Mouse (Mus musculus) stomach, postnatal 0 days (tissue): Measurements from ENCODE around the gene Exosc1. TPM values are rescaled to one million over a fixed set of nuclear protein-coding genes. Genes with fewer than 3 reads are reported as not detected.
A peak's percentile ranks its signal among the peaks of the same experiment; 100 is the strongest.
"Not testable (repeated sequence)": the region's sequence is repeated elsewhere in the genome, so short reads cannot be mapped to it uniquely, and the experiment has no call there.

ENCODE experiments used
- ATAC-seq: fragments of 200-750 bp; cut with Nextera tagmentation; 2 replicates; pipeline ENCODE4 v1.8.0; 2017; ENCODE audit not compliant: low FRiP score, low TSS enrichment
- DNase-seq: peaks from one replicate; pipeline ENCODE4 v3.0.0-alpha.2; 2016; ENCODE audit warnings: low spot score
- H3K27ac ChIP-seq: fragments of 300-500 bp; sonication (generic); replicated peaks from 2 replicates; pipeline ENCODE4 v1.5.1; 2014; ENCODE audit warnings: mild to moderate bottlenecking, control low read depth
- H3K27me3 ChIP-seq: fragments of 300-500 bp; sonication (generic); 2 replicates; pipeline ENCODE4 v1.6.1; 2014; ENCODE audit warnings: low read length; ENCODE audit not compliant: control insufficient read depth, insufficient read depth
- H3K36me3 ChIP-seq: fragments of 300-500 bp; sonication (generic); 2 replicates; pipeline ENCODE4 v1.6.1; 2014; ENCODE audit warnings: low read length, mixed read lengths; ENCODE audit not compliant: control insufficient read depth, insufficient read depth
- H3K4me1 ChIP-seq: fragments of 300-500 bp; sonication (generic); replicated peaks from 2 replicates; pipeline ENCODE4 v1.6.1; 2014; ENCODE audit warnings: antibody characterized with exemption; ENCODE audit not compliant: control insufficient read depth, insufficient read depth
- H3K4me2 ChIP-seq: fragments of 300-500 bp; sonication (generic); replicated peaks from 2 replicates; pipeline ENCODE4 v1.6.1; 2014; ENCODE audit warnings: low read depth, mild to moderate bottlenecking, control low read depth, moderate library complexity
- H3K4me3 ChIP-seq: fragments of 300-500 bp; sonication (generic); 2 replicates; pipeline ENCODE4 v1.5.1; 2014; ENCODE audit warnings: low read depth, low read length, control low read depth
- H3K9ac ChIP-seq: fragments of 300-500 bp; sonication (generic); 2 replicates; pipeline ENCODE4 v1.6.1; 2014; ENCODE audit warnings: mild to moderate bottlenecking, low read length, control low read depth, mixed read lengths
- H3K9me3 ChIP-seq: fragments of 300-500 bp; sonication (generic); 2 replicates; pipeline ENCODE4 v1.6.1; 2016; ENCODE audit warnings: low read length; ENCODE audit not compliant: control insufficient read depth
- CTCF ChIP-seq: IDR thresholded peaks from 2 replicates; pipeline ENCODE4 v1.5.1; 2016; ENCODE audit warnings: antibody characterized with exemption, low read depth, mild to moderate bottlenecking, moderate library complexity
- EP300 ChIP-seq: optimal IDR thresholded peaks from 2 replicates; pipeline ENCODE3; 2016; ENCODE audit warnings: antibody characterized with exemption
- WGBS: fragments of 180-500 bp; shearing (Covaris S2); extraction: QIAGEN DNeasy Blood & Tissue Kit; methylation state at CpG from one replicate; pipeline ENCODE4 v1.1.7; 2014; 5-methylcytosine and 5-hydroxymethylcytosine counted together
- polyA plus RNA-seq: library from polyadenylated mRNA; unstranded; fragments of >200 nt; fragmentation: Nextera tagmentation; extraction: Ambion mirVana; gene quantifications from 2 replicates; pipeline ENCODE4 v1.2.1, GENCODE M21; 2015

The Exosc1 gene
- polyA plus RNA-seq, 1 experiment from 2014 or later: 47.2 TPM

GRCm38 (mm10) chr19:41916853-41917252, 16.4 kb downstream of the Exosc1 start:
- peaks cover 6% of the 10 kb centered on the region; the same call in 1 of the 2 replicates for H3K4me1 ChIP-seq
- H3K9me3 ChIP-seq: no peaks in the 10 kb centered on the region
- TF ChIP-seq EP300 (no peak), CTCF (no peak)
- peaks cover 18% of the 10 kb centered on the region for H3K36me3 ChIP-seq
- H3K27ac ChIP-seq: no peak overlapping the region
- no peak overlapping the region for H3K4me2 ChIP-seq
- 84% methylated on average over 4 of the region's 4 CpGs for WGBS
- no peaks in the 10 kb centered on the region for H3K27me3 ChIP-seq
- H3K9ac ChIP-seq: no peak overlapping the region
- ATAC-seq (no peak), DNase-seq (no peak)
- no peak overlapping the region for H3K4me3 ChIP-seq

- Histone ChIP-seq H3K36me3 (peaks cover 18% of the 10 kb centered on the region), H3K4me3 (no peak overlapping the region), H3K9me3 (no peaks in the 10 kb centered on the region), H3K4me1 (peaks cover 6% of the 10 kb centered on the region; the same call in 1 of the 2 replicates), H3K27me3 (no peaks in the 10 kb centered on the region), H3K9ac (no peak overlapping the region), H3K27ac (no peak overlapping the region), H3K4me2 (no peak overlapping the region)
- ATAC-seq (no peak), DNase-seq (no peak)
- WGBS: 88% methylated on average over 3 of the region's 3 CpGs
- TF ChIP-seq EP300 (no peak), CTCF (no peak)
These were observed 17.9 kb downstream of the Exosc1 start for GRCm38 (mm10) chr19:41915294-41915693.

- H3K9ac ChIP-seq, DNase-seq, H3K4me1 ChIP-seq, H3K4me2 ChIP-seq, H3K27ac ChIP-seq, ATAC-seq, H3K27me3 ChIP-seq, H3K9me3 ChIP-seq, H3K4me3 ChIP-seq: not testable (repeated sequence)
- H3K36me3 ChIP-seq: peaks cover 18% of the 10 kb centered on the region
These were observed 18.7 kb downstream of the Exosc1 start for GRCm38 (mm10) chr19:41914592-41914882.

- peaks cover 6% of the 10 kb centered on the region; the same call in 1 of the 2 replicates for H3K4me1 ChIP-seq
- DNase-seq (no peak), ATAC-seq (no peak)
- H3K27ac ChIP-seq: no peak overlapping the region
- H3K36me3 ChIP-seq: peaks cover 15% of the 10 kb centered on the region
- H3K9ac ChIP-seq: peak overlapping the region; percentile 41
- no peak for TF ChIP-seq CTCF
- 36% methylated on average over 6 of the region's 6 CpGs for WGBS
- H3K4me2 ChIP-seq: peak overlapping the region; percentile 83
- no peaks in the 10 kb centered on the region for H3K27me3 ChIP-seq
- H3K9me3 ChIP-seq: no peaks in the 10 kb centered on the region
- H3K4me3 ChIP-seq: peak overlapping the region; percentile 76; the same call in 1 of the 2 replicates
These were observed 19.2 kb downstream of the Exosc1 start for GRCm38 (mm10) chr19:41913774-41914591.

GRCm38 (mm10) chr19:41912121-41913080, 20.8 kb downstream of the Exosc1 start:
- Histone ChIP-seq H3K9ac (peak overlapping the region; percentile 80), H3K27me3 (no peaks in the 10 kb centered on the region), H3K4me2 (peak overlapping the region; percentile 83), H3K27ac (peak overlapping the region; percentile 69), H3K4me3 (peak overlapping the region; percentile 76), H3K4me1 (peaks cover 9% of the 10 kb centered on the region; the same call in 1 of the 2 replicates), H3K9me3 (no peaks in the 10 kb centered on the region), H3K36me3 (peaks cover 10% of the 10 kb centered on the region; the same call in 1 of the 2 replicates)
- DNase-seq: peak; percentile 62
- under 1% methylated on average over 43 of the region's 53 CpGs for WGBS
- TF ChIP-seq EP300 (no peak), CTCF (no peak)
- peak; percentile 50 for ATAC-seq
